Mouse (Mus musculus): ENCODE measurements around the gene Mx1.

GRCm38 (mm10) chr16:97467993-97468791 lies 5.5 kb upstream of the Mx1 start:
- TF ChIP-seq CTCF (IDR thresholded peaks at IDR 0.05; ENCODE audit: low read depth, low read length) = no peak
- no peak for TF ChIP-seq POLR2A (IDR thresholded peaks at IDR 0.05; ENCODE audit: extremely low read depth, insufficient read depth, low read length)
